Mouse (Mus musculus) lung, adult 2 months (tissue): ENCODE results near the gene Sap25.

Source experiments
- CTCF ChIP-seq: fragments of 200-500 bp; IDR thresholded peaks from 2 replicates; pipeline ENCODE4 v1.5.1; 2011; ENCODE audit warnings: mild to moderate bottlenecking, low read length, control low read depth; ENCODE audit not compliant: insufficient read depth
- POLR2A ChIP-seq: fragments of 200-500 bp; IDR thresholded peaks from 2 replicates; pipeline ENCODE4 v1.6.1; 2011; ENCODE audit warnings: low read depth, mild to moderate bottlenecking, control low read depth, low read length, borderline replicate concordance; ENCODE audit errors: extremely low read depth

DNA sequence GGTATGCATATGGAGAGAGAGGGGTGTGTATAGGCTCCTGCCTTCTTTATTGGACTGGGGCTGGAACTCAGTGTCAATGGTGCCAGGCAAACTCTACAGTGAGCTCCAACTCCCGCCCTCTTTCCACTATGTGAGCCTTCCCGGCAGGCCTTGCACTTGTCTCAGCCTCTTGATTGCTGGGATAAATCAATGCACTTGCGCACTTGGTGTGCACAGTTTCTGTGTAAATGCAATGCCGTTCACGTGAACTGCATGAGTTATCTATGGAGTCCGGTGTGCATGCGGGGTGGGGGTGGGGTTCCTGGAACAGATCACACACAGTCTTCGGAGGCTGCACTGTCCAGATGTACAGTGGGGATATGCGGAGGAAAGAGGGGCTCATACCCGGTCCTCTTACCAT is 12.2 kb downstream of the Sap25 start:
- TF ChIP-seq POLR2A: no peak
- no peak for TF ChIP-seq CTCF
